Mouse (Mus musculus): ENCODE measurements around the gene Cacna1b. TPM values are rescaled to one million over a fixed set of nuclear protein-coding genes. Genes with fewer than 3 reads are reported as not detected.

The Cacna1b gene
- polyA plus RNA-seq, 1 experiment from 2014 or later, result 2.7 TPM

DNA sequence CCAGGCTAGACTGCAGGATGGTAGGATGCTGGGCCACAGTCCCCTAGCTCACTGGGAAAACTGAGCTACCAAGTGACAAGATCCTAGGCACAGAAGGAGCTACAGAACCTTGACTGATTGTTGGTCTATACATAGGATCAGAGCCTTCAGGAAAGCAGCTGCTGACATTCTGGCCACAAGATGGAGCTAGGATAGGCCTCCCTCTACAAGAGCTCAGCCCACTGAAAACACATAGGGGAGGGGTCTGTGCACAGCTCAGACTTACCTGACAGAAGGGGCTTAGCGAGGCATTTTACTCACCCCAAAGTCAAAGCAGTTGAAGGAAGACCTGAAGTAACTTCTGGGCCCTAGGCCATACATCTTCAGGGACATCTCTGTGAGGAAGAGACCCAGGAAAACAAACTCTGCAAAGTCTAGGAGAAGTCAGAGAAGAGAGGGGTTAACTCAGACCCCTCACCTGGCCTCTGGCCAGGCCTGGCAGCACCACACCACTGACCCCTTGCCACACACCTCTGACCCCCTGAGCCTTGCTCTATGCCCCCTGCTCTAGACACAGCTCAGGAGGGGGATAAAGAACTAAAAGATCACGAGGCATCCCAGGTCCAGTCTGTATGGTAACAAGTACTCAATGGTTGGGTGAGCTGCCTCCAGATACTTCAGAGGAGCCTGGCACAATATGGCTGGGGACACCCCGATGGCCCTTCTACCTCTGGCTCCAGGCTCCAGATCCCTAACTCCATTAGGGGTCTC is 60.6 kb downstream of the Cacna1b start:
- Histone ChIP-seq H3K4me1 (ENCODE audit: control insufficient read depth, insufficient read depth, low read length) (no peaks in the 10 kb centered on the region), H3K27me3 (ENCODE audit: control insufficient read depth, insufficient read depth, low read length) (no peaks in the 10 kb centered on the region), H3K27ac (ENCODE audit: low read depth, low read length) (no peak overlapping the region), H3K9ac (ENCODE audit: low read length) (no peak overlapping the region), H3K9me3 (ENCODE audit: control insufficient read depth, low read length) (no peaks in the 10 kb centered on the region), H3K4me2 (ENCODE audit: low read depth) (no peak overlapping the region), H3K4me3 (ENCODE audit: low read depth, low read length) (no peak overlapping the region), H3K36me3 (ENCODE audit: control insufficient read depth, insufficient read depth, low read length) (no peaks in the 10 kb centered on the region)
- ATAC-seq (ENCODE audit: insufficient read depth, low FRiP score, low TSS enrichment) (no peak), DNase-seq (ENCODE audit: low spot score) (no peak)
- WGBS, result 77% methylated on average over 3 of the region's 3 CpGs

DNA sequence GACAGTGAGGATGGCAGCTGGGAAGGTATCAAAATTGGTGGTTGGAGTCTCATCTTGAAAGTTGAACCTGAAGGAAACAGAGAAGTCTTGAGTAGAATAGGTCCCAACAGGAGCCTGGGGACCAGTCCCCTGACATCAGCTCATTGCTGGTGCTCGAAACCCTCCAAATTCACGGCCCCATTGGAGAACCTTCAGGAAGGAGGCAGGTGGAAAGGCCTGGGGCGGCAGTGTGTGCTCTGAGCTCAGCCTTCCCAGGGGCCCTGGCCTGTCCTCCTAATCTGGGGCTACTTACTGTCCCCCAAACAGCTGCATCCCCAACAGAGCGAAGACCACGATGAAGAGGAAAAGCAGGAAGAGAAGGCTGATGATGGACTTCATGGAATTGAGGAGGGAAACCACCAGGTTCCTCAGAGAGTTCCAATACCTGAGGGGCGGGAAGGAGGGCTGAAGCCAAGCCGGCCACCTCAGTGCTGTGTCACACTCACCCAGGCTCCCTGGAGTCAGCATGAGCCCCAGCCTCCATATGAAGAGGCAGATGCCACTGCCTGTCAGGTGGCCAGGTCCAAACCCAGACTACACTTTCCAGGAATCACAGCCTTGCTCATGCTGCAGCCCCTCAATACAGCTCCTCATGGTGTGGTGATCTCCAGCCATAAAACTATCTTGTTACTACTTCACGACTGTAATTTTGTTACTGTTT is 65.5 kb downstream of the Cacna1b start:
- WGBS, result 85% methylated on average over 8 of the region's 8 CpGs
- H3K9ac ChIP-seq (ENCODE audit: low read length), result no peak overlapping the region
- H3K9me3 ChIP-seq (ENCODE audit: control insufficient read depth, low read length), result no peaks in the 10 kb centered on the region
- H3K4me1 ChIP-seq (ENCODE audit: control insufficient read depth, insufficient read depth, low read length), result no peaks in the 10 kb centered on the region
- H3K4me3 ChIP-seq (ENCODE audit: low read depth, low read length), result no peak overlapping the region
- no peak overlapping the region for H3K27ac ChIP-seq (ENCODE audit: low read depth, low read length)
- DNase-seq (ENCODE audit: low spot score) (no peak), ATAC-seq (ENCODE audit: insufficient read depth, low FRiP score, low TSS enrichment) (no peak)
- H3K27me3 ChIP-seq (ENCODE audit: control insufficient read depth, insufficient read depth, low read length), result no peaks in the 10 kb centered on the region
- H3K4me2 ChIP-seq (ENCODE audit: low read depth), result no peak overlapping the region
- no peaks in the 10 kb centered on the region for H3K36me3 ChIP-seq (ENCODE audit: control insufficient read depth, insufficient read depth, low read length)

- Histone ChIP-seq H3K4me3 (ENCODE audit: low read depth, low read length) (no peak overlapping the region), H3K9ac (ENCODE audit: low read length) (no peak overlapping the region), H3K36me3 (ENCODE audit: control insufficient read depth, insufficient read depth, low read length) (no peaks in the 10 kb centered on the region), H3K27ac (ENCODE audit: low read depth, low read length) (no peak overlapping the region), H3K27me3 (ENCODE audit: control insufficient read depth, insufficient read depth, low read length) (no peaks in the 10 kb centered on the region), H3K4me2 (ENCODE audit: low read depth) (no peak overlapping the region), H3K4me1 (ENCODE audit: control insufficient read depth, insufficient read depth, low read length) (no peaks in the 10 kb centered on the region), H3K9me3 (ENCODE audit: control insufficient read depth, low read length) (no peaks in the 10 kb centered on the region)
- DNase-seq (ENCODE audit: low spot score), result no peak
- 97% methylated on average over 2 of the region's 2 CpGs for WGBS
- no peak for ATAC-seq (ENCODE audit: insufficient read depth, low FRiP score, low TSS enrichment)
Measured at GRCm38 (mm10) chr2:24692371-24692770, 70.6 kb downstream of the Cacna1b start.

- Histone ChIP-seq H3K27me3 (ENCODE audit: control insufficient read depth, insufficient read depth, low read length) (no peaks in the 10 kb centered on the region), H3K36me3 (ENCODE audit: control insufficient read depth, insufficient read depth, low read length) (no peaks in the 10 kb centered on the region), H3K9me3 (ENCODE audit: control insufficient read depth, low read length) (no peaks in the 10 kb centered on the region), H3K4me2 (ENCODE audit: low read depth) (no peak overlapping the region), H3K9ac (ENCODE audit: low read length) (no peak overlapping the region), H3K4me1 (ENCODE audit: control insufficient read depth, insufficient read depth, low read length) (no peaks in the 10 kb centered on the region), H3K27ac (ENCODE audit: low read depth, low read length) (no peak overlapping the region), H3K4me3 (ENCODE audit: low read depth, low read length) (no peak overlapping the region)
- DNase-seq (ENCODE audit: low spot score) (no peak), ATAC-seq (ENCODE audit: insufficient read depth, low FRiP score, low TSS enrichment) (no peak)
- WGBS, result 98% methylated on average over 2 of the region's 2 CpGs
Measured at GRCm38 (mm10) chr2:24690356-24690755, 72.6 kb downstream of the Cacna1b start.

DNA sequence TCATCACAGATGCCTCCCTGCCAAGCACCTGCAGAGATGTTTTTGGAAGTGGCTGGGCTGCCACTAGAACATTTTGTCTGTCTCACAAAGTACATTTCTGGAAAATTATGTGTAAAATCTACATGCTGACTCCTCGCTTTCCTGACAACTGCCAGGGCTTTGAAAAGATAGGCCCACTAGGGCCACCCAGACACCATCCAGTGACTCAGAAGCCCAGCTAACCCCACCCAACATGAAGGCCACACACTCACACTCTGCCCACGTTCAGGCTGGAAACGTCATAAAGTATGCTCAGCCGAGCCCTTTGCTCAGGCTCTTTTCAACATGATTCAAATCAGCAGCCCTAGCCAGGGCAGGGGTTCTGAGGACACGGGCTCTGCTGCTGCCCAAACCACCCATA is 77.6 kb downstream of the Cacna1b start:
- no peak overlapping the region for H3K27ac ChIP-seq (ENCODE audit: low read depth, low read length)
- WGBS, result 88% methylated on average over 5 of the region's 5 CpGs
- no peaks in the 10 kb centered on the region for H3K4me1 ChIP-seq (ENCODE audit: control insufficient read depth, insufficient read depth, low read length)
- no peak for DNase-seq (ENCODE audit: low spot score)
- no peak for ATAC-seq (ENCODE audit: insufficient read depth, low FRiP score, low TSS enrichment)
- H3K9ac ChIP-seq (ENCODE audit: low read length), result no peak overlapping the region
- no peaks in the 10 kb centered on the region for H3K9me3 ChIP-seq (ENCODE audit: control insufficient read depth, low read length)
- no peaks in the 10 kb centered on the region for H3K36me3 ChIP-seq (ENCODE audit: control insufficient read depth, insufficient read depth, low read length)
- no peak overlapping the region for H3K4me2 ChIP-seq (ENCODE audit: low read depth)
- no peak overlapping the region for H3K4me3 ChIP-seq (ENCODE audit: low read depth, low read length)
- no peaks in the 10 kb centered on the region for H3K27me3 ChIP-seq (ENCODE audit: control insufficient read depth, insufficient read depth, low read length)

DNA sequence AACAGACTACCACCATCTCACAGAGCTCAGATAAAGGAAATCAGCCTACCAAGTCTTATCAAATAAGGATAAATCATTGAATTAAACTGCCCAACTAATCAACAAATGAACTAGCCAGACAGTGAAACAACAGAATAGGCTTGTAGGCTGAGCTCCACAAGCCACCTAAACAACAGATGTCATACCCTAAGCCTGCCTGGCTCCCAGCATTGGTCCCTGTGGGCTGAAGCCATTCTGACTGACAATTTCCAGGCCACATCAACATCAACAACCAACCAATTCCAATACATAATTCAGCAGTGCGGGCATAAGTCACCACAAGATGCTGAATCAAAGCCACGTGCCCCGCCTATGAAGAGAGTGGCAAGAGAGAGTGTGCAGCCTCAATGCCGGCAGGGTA is 78.2 kb downstream of the Cacna1b start:
- ATAC-seq (ENCODE audit: insufficient read depth, low FRiP score, low TSS enrichment) (no peak), DNase-seq (ENCODE audit: low spot score) (no peak)
- H3K9ac ChIP-seq (ENCODE audit: low read length), result no peak overlapping the region
- H3K27ac ChIP-seq (ENCODE audit: low read depth, low read length), result no peak overlapping the region
- H3K4me3 ChIP-seq (ENCODE audit: low read depth, low read length), result no peak overlapping the region
- no peaks in the 10 kb centered on the region for H3K36me3 ChIP-seq (ENCODE audit: control insufficient read depth, insufficient read depth, low read length)
- H3K27me3 ChIP-seq (ENCODE audit: control insufficient read depth, insufficient read depth, low read length), result no peaks in the 10 kb centered on the region
- no peak overlapping the region for H3K4me2 ChIP-seq (ENCODE audit: low read depth)
- no peaks in the 10 kb centered on the region for H3K4me1 ChIP-seq (ENCODE audit: control insufficient read depth, insufficient read depth, low read length)
- no peaks in the 10 kb centered on the region for H3K9me3 ChIP-seq (ENCODE audit: control insufficient read depth, low read length)
- 93% methylated on average over 4 of the region's 4 CpGs for WGBS

DNA sequence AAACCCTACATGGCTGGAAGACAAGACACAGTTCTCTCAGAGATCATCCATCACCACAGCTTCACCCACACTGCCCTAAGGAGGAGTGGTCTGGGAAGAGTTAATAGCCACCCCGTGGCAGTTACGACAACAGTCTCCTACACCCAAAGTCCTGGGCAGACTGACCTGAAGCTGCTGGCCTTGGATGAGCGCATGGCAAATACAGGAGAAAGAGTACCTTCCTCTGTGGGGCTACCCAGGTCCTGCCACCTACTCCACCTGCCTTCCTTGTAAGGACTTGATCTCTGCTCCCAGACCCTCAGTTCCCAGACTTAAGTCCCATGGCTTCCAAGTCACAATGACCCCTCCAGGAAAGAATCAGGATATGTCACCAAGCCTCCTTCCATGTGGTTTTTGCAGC is 79.7 kb downstream of the Cacna1b start:
- no peaks in the 10 kb centered on the region for H3K36me3 ChIP-seq (ENCODE audit: control insufficient read depth, insufficient read depth, low read length)
- no peaks in the 10 kb centered on the region for H3K9me3 ChIP-seq (ENCODE audit: control insufficient read depth, low read length)
- H3K4me2 ChIP-seq (ENCODE audit: low read depth), result no peak overlapping the region
- no peak overlapping the region for H3K9ac ChIP-seq (ENCODE audit: low read length)
- H3K4me1 ChIP-seq (ENCODE audit: control insufficient read depth, insufficient read depth, low read length), result no peaks in the 10 kb centered on the region
- no peak overlapping the region for H3K27ac ChIP-seq (ENCODE audit: low read depth, low read length)
- WGBS, result 88% methylated on average over 3 of the region's 3 CpGs
- ATAC-seq (ENCODE audit: insufficient read depth, low FRiP score, low TSS enrichment) (no peak), DNase-seq (ENCODE audit: low spot score) (no peak)
- H3K4me3 ChIP-seq (ENCODE audit: low read depth, low read length), result no peak overlapping the region
- 0 out of 2 replicates have a peak, but pooled peaks cover 3% of the 10 kb centered on the region for H3K27me3 ChIP-seq (ENCODE audit: control insufficient read depth, insufficient read depth, low read length)

DNA sequence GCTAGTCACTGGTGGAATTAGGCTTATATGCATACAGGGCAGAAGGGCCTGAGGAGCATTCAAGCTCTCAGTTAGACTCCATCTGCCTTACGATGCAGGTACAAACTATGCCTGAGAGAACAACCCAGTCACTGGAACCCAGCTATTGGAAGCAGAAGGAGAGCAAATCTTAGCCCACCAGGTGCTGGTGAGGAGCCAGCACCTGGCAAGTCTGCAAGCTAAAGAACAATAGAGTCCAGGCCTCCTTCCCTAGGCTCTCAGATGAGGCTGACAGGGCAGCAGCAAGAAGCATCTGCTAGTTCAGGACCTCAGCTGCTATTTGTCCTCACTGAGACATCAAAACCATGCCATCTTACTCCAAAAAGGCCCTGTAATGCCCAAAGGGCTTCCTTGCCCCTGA is 82.2 kb downstream of the Cacna1b start:
- H3K9me3 ChIP-seq (ENCODE audit: control insufficient read depth, low read length), result no peaks in the 10 kb centered on the region
- H3K27me3 ChIP-seq (ENCODE audit: control insufficient read depth, insufficient read depth, low read length), result 0 out of 2 replicates have a peak, but pooled peaks cover 3% of the 10 kb centered on the region
- no peaks in the 10 kb centered on the region for H3K36me3 ChIP-seq (ENCODE audit: control insufficient read depth, insufficient read depth, low read length)
- H3K4me2 ChIP-seq (ENCODE audit: low read depth), result no peak overlapping the region
- no peak overlapping the region for H3K9ac ChIP-seq (ENCODE audit: low read length)
- H3K4me1 ChIP-seq (ENCODE audit: control insufficient read depth, insufficient read depth, low read length), result no peaks in the 10 kb centered on the region
- WGBS, result 86% methylated on average over 1 of the region's 1 CpGs
- ATAC-seq (ENCODE audit: insufficient read depth, low FRiP score, low TSS enrichment) (no peak), DNase-seq (ENCODE audit: low spot score) (no peak)
- H3K4me3 ChIP-seq (ENCODE audit: low read depth, low read length), result no peak overlapping the region
- no peak overlapping the region for H3K27ac ChIP-seq (ENCODE audit: low read depth, low read length)

DNA sequence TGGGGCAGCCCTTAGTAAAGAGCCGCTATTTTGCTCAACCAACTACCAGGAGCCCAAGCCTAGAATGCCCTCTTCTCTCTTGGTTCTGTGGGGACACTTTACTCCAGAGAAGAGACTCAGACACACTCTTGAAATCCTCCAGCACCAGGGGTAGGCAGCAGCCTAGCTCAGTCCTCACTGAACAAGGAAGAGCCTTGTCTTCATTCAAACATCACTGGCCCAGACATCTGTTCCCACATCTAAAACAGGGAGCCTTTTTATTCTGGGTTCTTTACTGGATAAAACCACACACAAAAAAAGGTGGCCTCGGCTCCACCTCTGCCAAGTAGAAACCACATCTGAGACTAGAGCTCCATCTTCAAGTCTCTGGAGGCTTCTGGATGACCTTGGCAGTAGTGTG is 82.8 kb downstream of the Cacna1b start:
- WGBS, result 98% methylated on average over 2 of the region's 2 CpGs
- ATAC-seq (ENCODE audit: insufficient read depth, low FRiP score, low TSS enrichment) (no peak), DNase-seq (ENCODE audit: low spot score) (no peak)
- Histone ChIP-seq H3K27ac (ENCODE audit: low read depth, low read length) (no peak overlapping the region), H3K4me2 (ENCODE audit: low read depth) (no peak overlapping the region), H3K4me3 (ENCODE audit: low read depth, low read length) (no peak overlapping the region), H3K27me3 (ENCODE audit: control insufficient read depth, insufficient read depth, low read length) (0 out of 2 replicates have a peak, but pooled peaks cover 3% of the 10 kb centered on the region), H3K36me3 (ENCODE audit: control insufficient read depth, insufficient read depth, low read length) (no peaks in the 10 kb centered on the region), H3K9ac (ENCODE audit: low read length) (no peak overlapping the region), H3K4me1 (ENCODE audit: control insufficient read depth, insufficient read depth, low read length) (no peaks in the 10 kb centered on the region), H3K9me3 (ENCODE audit: control insufficient read depth, low read length) (no peaks in the 10 kb centered on the region)
